In genomic region chr13:68799777-68800176, GRCm38 (mm10) we compare ENCODE assay signal across 8 mouse cellular contexts.
A peak's percentile ranks its signal among the peaks of the same experiment; 100 is the strongest.
DNase-seq lines count a peak whose midpoint lies in the region; ATAC-seq and TF ChIP-seq lines count a peak whose summit lies in the region.

No protein-coding gene starts in this region.

- intact Hi-C loops in heart, postnatal 25 days (cut with DNase I), result no loop called here

- CTCF ChIA-PET in Patski (lab: Charles Lee), result interaction anchor here (1.1 kb wide), 1 partner anchor 112 kb away, joined by 4 read pairs; no protein-coding TSS in a partner anchor

- no peak overlapping the region for H3K4me3 ChIP-seq in limb, embryonic 11.5 days (ENCODE audit: low read depth, low read length)

- H3K27ac ChIP-seq in limb, embryonic 11.5 days (replicated peaks; ENCODE audit: low read depth, low read length), result no peak overlapping the region

- POLR2A ChIA-PET in Patski (lab: Charles Lee), result no interaction called here

- H3K9me3 ChIP-seq in limb, embryonic 11.5 days (ENCODE audit: control insufficient read depth, low read length), result no peaks in the 10 kb centered on the region

- in situ Hi-C loops in Patski (cut with MboI; ENCODE audit: low pct_unique_long_range_greater_than_20kb), result no loop called here

- H3K9ac ChIP-seq in limb, embryonic 11.5 days (ENCODE audit: low read length), result no peak overlapping the region

- no peak overlapping the region for H3K4me2 ChIP-seq in limb, embryonic 11.5 days (ENCODE audit: low read depth, severe bottlenecking)

- DNase-seq in heart, postnatal 4 days, result peak; percentile 5
- DNase-seq in heart, postnatal 25 days (ENCODE audit: low spot score), result no peak
- DNase-seq in lung, postnatal 10 days, result peak; percentile 22
- DNase-seq in lung, adult 18-20 months, result no peak
- DNase-seq in Patski (ENCODE audit: low read depth, low spot score), result no peak
- DNase-seq in limb, embryonic 11.5 days (ENCODE audit: low spot score), result peak; percentile 53
- no peak for DNase-seq in cerebellum, adult 9-10 months
- DNase-seq in urinary bladder, adult 2 months (ENCODE audit: low spot score), result no peak

- TF ChIP-seq CTCF in Patski (IDR thresholded peaks at IDR 0.05), result peak; percentile 54

- ATAC-seq in Patski, result no peak
- ATAC-seq in limb, embryonic 11.5 days (ENCODE audit: insufficient number of reproducible peaks, low FRiP score, low TSS enrichment, low read depth), result no peak

- no peaks in the 10 kb centered on the region for H3K4me1 ChIP-seq in limb, embryonic 11.5 days (ENCODE audit: control insufficient read depth, insufficient read depth, low read length)

- no peaks in the 10 kb centered on the region for H3K36me3 ChIP-seq in limb, embryonic 11.5 days (ENCODE audit: control insufficient read depth, insufficient read depth, low read length)

- WGBS in limb, embryonic 11.5 days, result 60% methylated on average over 6 of the region's 6 CpGs

- no peaks in the 10 kb centered on the region for H3K27me3 ChIP-seq in Patski
- no peaks in the 10 kb centered on the region for H3K27me3 ChIP-seq in limb, embryonic 11.5 days (ENCODE audit: control insufficient read depth, insufficient read depth, low read length)

Comparison
In these comparisons a context has a peak if more than half of its experiments do, and no peak if none do; other contexts are left out.
1. DNase-seq: peak in heart, postnatal 4 days (single experiment), lung, postnatal 10 days (single experiment) and limb, embryonic 11.5 days (single experiment); none in heart, postnatal 25 days (single experiment), lung, adult 18-20 months (0 of 2), Patski (single experiment), cerebellum, adult 9-10 months (single experiment) and urinary bladder, adult 2 months (single experiment).